Comparison of ENCODE assay signal across 8 mouse cellular contexts in the genomic region with DNA sequence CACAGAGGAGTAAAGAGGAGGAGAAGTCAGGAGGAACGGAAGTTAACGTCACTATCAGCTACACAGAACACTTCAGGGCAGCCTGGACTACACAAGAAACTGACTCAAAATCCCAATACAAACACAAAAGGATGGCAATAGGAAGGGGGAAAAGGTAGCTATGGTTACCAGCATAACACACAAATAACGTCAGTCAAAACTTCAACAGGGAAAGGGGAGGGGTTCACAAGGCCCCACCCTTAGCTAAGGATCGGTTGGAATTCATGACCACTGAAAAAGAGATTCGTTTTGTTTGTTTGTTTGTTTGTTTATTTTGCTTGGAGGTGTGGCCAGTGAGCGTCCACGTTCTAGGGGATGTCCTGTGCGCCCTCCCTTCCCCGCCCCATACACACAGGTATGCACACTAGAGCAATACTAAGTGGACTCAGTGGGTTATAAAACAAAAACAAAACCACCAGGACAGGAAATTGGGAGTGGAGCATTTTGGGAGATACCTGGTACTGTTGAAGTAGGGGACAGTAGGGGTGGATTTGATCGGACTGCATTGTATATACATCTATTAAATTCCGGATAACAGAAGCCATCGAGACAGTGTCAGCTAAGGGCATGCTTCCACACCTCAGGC. TPM values are rescaled to one million over a fixed set of nuclear protein-coding genes. Genes with fewer than 3 reads are reported as not detected.
A peak's percentile ranks its signal among the peaks of the same experiment; 100 is the strongest.
DNase-seq lines count a peak whose midpoint lies in the region; ATAC-seq and TF ChIP-seq lines count a peak whose summit lies in the region.

No protein-coding gene starts in this region.

- peak overlapping the region; percentile 70 for H3K4me2 ChIP-seq in embryonic facial prominence, embryonic 15.5 days (replicated peaks)
- peak overlapping the region; percentile 85 for H3K4me2 ChIP-seq in kidney, postnatal 0 days (ENCODE audit: low read length)
- H3K4me2 ChIP-seq in midbrain, embryonic 12.5 days (replicated peaks) = peak overlapping the region; percentile 65

- peak overlapping the region; percentile 88 for H3K27ac ChIP-seq in embryonic facial prominence, embryonic 15.5 days (replicated peaks)
- H3K27ac ChIP-seq in kidney, postnatal 0 days = peak overlapping the region; percentile 66; the same call in 1 of the 2 replicates
- no peak overlapping the region for H3K27ac ChIP-seq in midbrain, embryonic 12.5 days (replicated peaks)

- H3K4me3 ChIP-seq in embryonic facial prominence, embryonic 15.5 days (replicated peaks) = peak overlapping the region; percentile 75
- H3K4me3 ChIP-seq in kidney, postnatal 0 days (replicated peaks; ENCODE audit: low read depth, low read length) = peak overlapping the region; percentile 72
- H3K4me3 ChIP-seq in midbrain, embryonic 12.5 days = peak overlapping the region; percentile 80

- intact Hi-C loops in gastrocnemius, postnatal 36 days (cut with DNase I) = loop anchor here (2.0 kb wide), 1 partner anchor 49 kb away; a partner anchor contains a TSS

- peak overlapping the region; percentile 75 for H3K9ac ChIP-seq in embryonic facial prominence, embryonic 15.5 days
- peak overlapping the region; percentile 65 for H3K9ac ChIP-seq in kidney, postnatal 0 days (ENCODE audit: low read depth, low read length)
- H3K9ac ChIP-seq in midbrain, embryonic 12.5 days (replicated peaks) = peak overlapping the region; percentile 60

- H3K27me3 ChIP-seq in embryonic facial prominence, embryonic 15.5 days = no peaks in the 10 kb centered on the region
- H3K27me3 ChIP-seq in kidney, postnatal 0 days (ENCODE audit: insufficient read depth, low read length) = no peaks in the 10 kb centered on the region
- no peaks in the 10 kb centered on the region for H3K27me3 ChIP-seq in midbrain, embryonic 12.5 days

- ATAC-seq in embryonic facial prominence, embryonic 15.5 days (ENCODE audit: insufficient number of reproducible peaks, low FRiP score, low TSS enrichment, low read depth) = 0 out of 2 replicates have a peak, but pooled peaks have one; percentile 3
- peak; percentile 19 for ATAC-seq in kidney, postnatal 0 days (replicated peaks; ENCODE audit: low FRiP score, low read depth)
- peak; percentile 64 for ATAC-seq in midbrain, embryonic 12.5 days (ENCODE audit: low FRiP score, low read depth)
- ATAC-seq in monocyte, adult 5-6 weeks (replicated peaks; ENCODE audit: insufficient number of reproducible peaks, low FRiP score, low TSS enrichment, poor library complexity, severe bottlenecking) = no peak

- H3K4me1 ChIP-seq in embryonic facial prominence, embryonic 15.5 days = peaks cover 5% of the 10 kb centered on the region; the same call in 1 of the 2 replicates
- 0 out of 2 replicates have a peak, but pooled peaks cover 5% of the 10 kb centered on the region for H3K4me1 ChIP-seq in kidney, postnatal 0 days (replicated peaks; ENCODE audit: insufficient read depth, low read length)
- H3K4me1 ChIP-seq in midbrain, embryonic 12.5 days = peaks cover 7% of the 10 kb centered on the region

- no peak for TF ChIP-seq CTCF in kidney, postnatal 0 days (IDR thresholded peaks at IDR 0.05; ENCODE audit: low read depth)

- WGBS in embryonic facial prominence, embryonic 15.5 days = 4% methylated on average over 12 of the region's 12 CpGs
- WGBS in kidney, postnatal 0 days = 1% methylated on average over 12 of the region's 12 CpGs
- WGBS in midbrain, embryonic 12.5 days = 3% methylated on average over 12 of the region's 12 CpGs

- H3K9me3 ChIP-seq in embryonic facial prominence, embryonic 15.5 days (replicated peaks) = no peaks in the 10 kb centered on the region; the same call in 1 of the 2 replicates
- H3K9me3 ChIP-seq in kidney, postnatal 0 days (replicated peaks; ENCODE audit: low read length) = no peaks in the 10 kb centered on the region
- peaks cover 11% of the 10 kb centered on the region for H3K9me3 ChIP-seq in midbrain, embryonic 12.5 days

- no peaks in the 10 kb centered on the region for H3K36me3 ChIP-seq in embryonic facial prominence, embryonic 15.5 days
- no peaks in the 10 kb centered on the region for H3K36me3 ChIP-seq in kidney, postnatal 0 days (ENCODE audit: insufficient read depth, low read length)
- H3K36me3 ChIP-seq in midbrain, embryonic 12.5 days = no peaks in the 10 kb centered on the region

- peak; percentile 28 for DNase-seq in embryo, embryonic 10.5 days (ENCODE audit: low spot score)
- DNase-seq in embryo, embryonic 10 days (ENCODE audit: low spot score) = no peak
- DNase-seq in CD4-positive, CD25-positive, alpha-beta regulatory T cell, adult 2 months (ENCODE audit: low read depth, low spot score) = peak; percentile 28
- peak; percentile 19 for DNase-seq in kidney, postnatal 0 days (ENCODE audit: low spot score)
- DNase-seq in gastrocnemius, postnatal 36 days = no peak

RNA-seq across cellular contexts. Expression of a gene that starts 0.7 kb away (rescaled TPM):
- 4.1 and 4.4 TPM in 2 replicates for polyA plus RNA-seq in embryonic facial prominence, embryonic 15.5 days (2015; fragmentation: Nextera tagmentation; extraction: Ambion mirVana)
- polyA plus RNA-seq in kidney, postnatal 0 days (2015; fragmentation: Nextera tagmentation; extraction: Ambion mirVana) = 2.7 and 2.9 TPM in 2 replicates
- 5.2 and 5.6 TPM in 2 replicates for polyA plus RNA-seq in midbrain, embryonic 12.5 days (2016; fragmentation: Nextera tagmentation; extraction: Ambion mirVana)
- 3.7 to 8.8 TPM (median 4.7 TPM) in 3 replicates for total RNA-seq in monocyte, adult 5-6 weeks (2017)
- total RNA-seq in gastrocnemius, postnatal 36 days (2021) = under 1 TPM; 0.59 to 0.81 TPM

RNA-seq across cellular contexts. Expression of a gene that starts 37.5 kb away (rescaled TPM):
- polyA plus RNA-seq in embryonic facial prominence, embryonic 15.5 days (2015; fragmentation: Nextera tagmentation; extraction: Ambion mirVana) = 4.9 and 6.0 TPM in 2 replicates
- polyA plus RNA-seq in kidney, postnatal 0 days (2015; fragmentation: Nextera tagmentation; extraction: Ambion mirVana) = 6.0 and 6.4 TPM in 2 replicates
- 7.7 and 8.6 TPM in 2 replicates for polyA plus RNA-seq in midbrain, embryonic 12.5 days (2016; fragmentation: Nextera tagmentation; extraction: Ambion mirVana)
- 0.48 TPM in 1 of 3 replicates, not detected in the others for total RNA-seq in monocyte, adult 5-6 weeks (2017)
- 1 to 10 TPM in 1 of 2 experiments, under 1 TPM in 1; 0.61 to 1.8 TPM for total RNA-seq in gastrocnemius, postnatal 36 days (2021)

RNA-seq across cellular contexts. Expression of a gene that starts 48.1 kb away (rescaled TPM):
- polyA plus RNA-seq in embryonic facial prominence, embryonic 15.5 days (2015; fragmentation: Nextera tagmentation; extraction: Ambion mirVana) = 3.6 and 3.7 TPM in 2 replicates
- 2.5 and 3.1 TPM in 2 replicates for polyA plus RNA-seq in kidney, postnatal 0 days (2015; fragmentation: Nextera tagmentation; extraction: Ambion mirVana)
- 2.3 and 3.1 TPM in 2 replicates for polyA plus RNA-seq in midbrain, embryonic 12.5 days (2016; fragmentation: Nextera tagmentation; extraction: Ambion mirVana)
- total RNA-seq in monocyte, adult 5-6 weeks (2017) = 1.7 to 9.0 TPM (median 2.1 TPM) in 3 replicates
- 1 to 10 TPM; 1.1 to 2.0 TPM for total RNA-seq in gastrocnemius, postnatal 36 days (2021)

RNA-seq across cellular contexts. Expression of a gene that starts 55.8 kb away (rescaled TPM):
- 0.33 and 0.37 TPM in 2 replicates for polyA plus RNA-seq in embryonic facial prominence, embryonic 15.5 days (2015; fragmentation: Nextera tagmentation; extraction: Ambion mirVana)
- polyA plus RNA-seq in kidney, postnatal 0 days (2015; fragmentation: Nextera tagmentation; extraction: Ambion mirVana) = 0.05 and 0.10 TPM in 2 replicates
- 0.17 and 0.19 TPM in 2 replicates for polyA plus RNA-seq in midbrain, embryonic 12.5 days (2016; fragmentation: Nextera tagmentation; extraction: Ambion mirVana)
- total RNA-seq in monocyte, adult 5-6 weeks (2017) = 0.19 TPM in 2 of 3 replicates, not detected in the other
- under 1 TPM; 0.43 to 0.54 TPM for total RNA-seq in gastrocnemius, postnatal 36 days (2021)

Comparison
In these comparisons a context has a peak if more than half of its experiments do, and no peak if none do; other contexts are left out.
1. DNase-seq: peak in embryo, embryonic 10.5 days (single experiment), CD4-positive, CD25-positive, alpha-beta regulatory T cell, adult 2 months (single experiment) and kidney, postnatal 0 days (single experiment); none in embryo, embryonic 10 days (single experiment) and gastrocnemius, postnatal 36 days (0 of 2).
2. Peak in every context shown above with its lines, with median percentiles within 50 percentile points of each other: H3K4me2 ChIP-seq, H3K4me3 ChIP-seq and H3K9ac ChIP-seq.